Mouse (Mus musculus): Measurements from ENCODE around the gene Gm44596. TPM values are rescaled to one million over a fixed set of nuclear protein-coding genes. Genes with fewer than 3 reads are reported as not detected.

The Gm44596 gene
- total RNA-seq, 2 experiments from 2014 or later, result not detected

DNA sequence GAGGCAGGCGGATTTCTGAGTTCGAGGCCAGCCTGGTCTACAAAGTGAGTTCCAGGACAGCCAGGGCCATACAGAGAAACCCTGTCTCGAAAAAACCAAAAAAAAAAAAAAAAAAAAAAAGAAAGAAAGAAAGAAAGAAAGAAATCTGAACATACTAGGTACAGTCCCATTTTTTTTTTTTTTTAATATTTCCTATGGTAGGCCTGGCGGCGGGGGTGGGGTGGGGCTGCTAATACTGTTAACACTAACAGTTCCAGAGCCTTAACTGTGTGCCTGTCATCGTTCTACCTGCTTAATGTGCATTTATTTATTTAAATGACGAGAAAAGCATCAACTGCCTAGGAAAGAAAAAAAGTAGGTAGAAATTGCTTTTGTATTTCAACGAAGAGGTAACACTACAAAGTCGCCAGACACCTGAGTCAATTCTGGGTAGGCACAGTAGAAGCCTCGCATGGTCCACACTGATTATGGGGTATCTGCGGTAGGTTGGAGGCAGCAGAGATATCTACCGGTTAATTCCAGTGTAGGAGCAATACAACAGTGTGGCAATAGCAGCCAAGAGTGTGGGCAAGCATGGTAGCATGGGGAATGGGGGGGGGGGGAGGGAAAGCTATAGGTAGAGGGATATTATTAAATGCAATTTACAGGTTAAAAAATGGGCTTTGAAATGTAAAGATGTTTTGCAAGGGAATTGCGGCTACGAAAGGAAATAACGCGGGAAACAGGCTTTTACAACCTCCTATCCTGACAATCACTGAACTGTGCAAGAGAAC lies 48.4 kb downstream of the Gm44596 start:
- intact Hi-C loops (cut with DNase I), result no loop called here
- DNase-seq, result no peak

DNA sequence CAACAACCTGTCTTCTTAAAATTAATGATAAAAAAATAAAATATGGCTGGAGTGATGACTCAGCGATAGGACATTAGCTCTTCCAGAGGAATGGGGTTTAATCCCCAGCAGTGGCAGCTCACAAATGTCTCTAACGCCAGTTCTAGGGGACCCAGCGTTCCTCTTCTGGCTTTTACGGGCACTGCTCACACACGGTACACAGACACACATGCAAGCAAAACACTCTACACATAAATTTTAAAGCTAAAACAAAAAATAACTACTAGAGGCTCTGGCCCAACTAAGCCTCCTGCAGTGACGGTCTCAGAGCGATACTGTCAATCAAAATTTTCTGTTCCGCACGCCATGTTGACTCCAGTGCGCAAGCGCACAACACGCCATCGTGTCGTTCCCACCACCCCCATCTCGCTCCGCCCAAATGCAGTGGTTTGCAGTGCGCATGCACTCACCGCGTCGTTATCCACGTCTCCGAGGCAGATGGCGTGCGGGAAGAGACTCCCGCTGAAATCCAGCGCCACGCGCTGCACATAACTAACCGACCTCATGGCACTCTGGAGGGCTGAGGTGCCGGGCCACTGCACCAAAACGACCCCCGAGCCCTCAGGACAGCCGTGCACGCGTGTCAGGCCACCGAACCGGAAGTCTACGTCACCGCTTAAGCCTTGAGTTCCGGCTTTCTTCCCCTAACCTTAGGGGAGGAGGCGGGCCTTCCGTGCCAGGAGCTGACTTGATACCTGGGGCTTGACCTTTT lies 49.1 kb downstream of the Gm44596 start, which contains the start of gene Itfg2:
TSS of gene Itfg2 (minus strand) at position 663 of the 751 bp plus-strand sequence.
- peak; percentile 94 to 97 for DNase-seq
- intact Hi-C loops (cut with DNase I), result no loop called here

DNA sequence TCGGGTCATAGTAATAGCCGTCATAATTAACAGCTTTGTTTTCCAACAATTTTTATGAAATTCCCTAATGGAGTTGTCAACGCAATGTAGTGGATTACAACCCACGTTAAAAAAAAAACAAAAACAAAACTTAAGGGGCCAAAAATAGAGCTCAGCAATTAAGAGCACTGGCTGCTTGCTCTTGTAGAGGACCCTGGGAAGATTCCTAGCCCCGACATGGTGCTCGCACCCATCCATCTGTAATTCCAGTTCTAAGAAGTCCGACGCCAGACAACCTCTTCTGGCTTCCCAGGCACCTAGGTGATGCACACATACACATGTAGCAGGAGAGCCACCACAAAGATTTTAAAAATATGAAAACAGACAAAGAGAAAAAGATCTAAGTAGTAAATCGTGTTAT lies 49.7 kb downstream of the Gm44596 start:
- DNase-seq, result no peak
- intact Hi-C loops (cut with DNase I), result no loop called here

DNA sequence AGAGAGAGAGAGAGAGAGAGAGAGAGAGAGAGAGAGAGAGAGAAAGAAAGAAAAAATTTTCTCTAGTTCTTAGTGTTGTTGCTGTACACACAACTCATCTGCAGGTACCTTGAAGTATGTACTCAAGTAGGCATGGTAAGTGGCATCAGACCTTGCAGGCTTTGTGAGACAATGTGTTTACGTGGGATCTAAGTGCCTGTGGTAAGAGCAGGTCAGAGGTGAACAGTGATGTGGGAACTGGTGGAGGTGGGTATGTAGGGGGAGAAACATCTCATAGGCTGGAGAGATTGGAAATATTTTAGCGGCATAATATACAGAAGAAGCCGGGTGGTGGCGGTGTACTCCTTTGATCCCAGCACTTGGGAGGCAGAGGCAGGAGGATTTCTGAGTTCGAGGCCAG lies 52.3 kb downstream of the Gm44596 start:
- no peak for DNase-seq
- intact Hi-C loops (cut with DNase I), result no loop called here

DNA sequence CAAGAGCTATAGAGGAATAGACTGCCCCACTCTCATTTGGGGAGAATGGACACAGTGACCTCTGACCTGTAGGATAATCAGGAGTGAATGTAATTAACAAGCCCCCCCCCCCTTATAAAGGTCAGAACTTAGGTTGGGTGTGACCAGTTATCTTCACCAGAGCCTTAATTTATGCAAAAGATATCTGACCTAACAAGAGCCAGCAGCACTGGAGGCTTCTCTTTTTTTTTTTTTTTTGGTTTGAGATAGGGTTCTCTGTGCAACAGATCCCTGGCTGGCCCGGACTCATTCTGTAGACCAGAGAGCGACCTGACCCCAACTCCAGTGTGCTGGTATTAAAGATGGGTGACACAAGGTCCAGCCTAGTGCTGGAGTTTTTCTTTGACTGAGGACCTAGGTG lies 54.0 kb downstream of the Gm44596 start:
- no peak for DNase-seq
- intact Hi-C loops (cut with DNase I), result no loop called here

DNA sequence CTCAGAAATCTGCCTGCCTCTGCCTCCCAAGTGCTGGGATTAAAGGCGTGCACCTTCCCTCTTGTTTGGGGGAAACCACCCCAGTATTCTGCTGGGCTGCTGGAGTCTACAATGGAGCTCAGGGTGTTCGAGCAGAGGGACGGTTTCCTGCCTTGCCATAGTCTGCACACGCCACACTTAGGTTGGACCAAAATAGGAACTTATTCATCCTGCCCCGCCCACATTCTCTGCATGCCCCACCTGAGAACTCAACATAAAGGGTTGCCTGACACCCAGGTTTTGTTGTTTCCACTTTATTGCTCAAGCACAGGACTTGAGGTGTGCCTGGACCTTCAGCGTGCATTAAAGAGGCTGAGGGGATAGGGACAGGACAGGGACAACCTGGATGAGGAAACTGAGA lies 54.5 kb downstream of the Gm44596 start:
- no peak for DNase-seq
- intact Hi-C loops (cut with DNase I), result loop anchor here (10.0 kb wide), 1 partner anchor 1325 kb away; the partner anchor contains the start of gene Tigar

DNA sequence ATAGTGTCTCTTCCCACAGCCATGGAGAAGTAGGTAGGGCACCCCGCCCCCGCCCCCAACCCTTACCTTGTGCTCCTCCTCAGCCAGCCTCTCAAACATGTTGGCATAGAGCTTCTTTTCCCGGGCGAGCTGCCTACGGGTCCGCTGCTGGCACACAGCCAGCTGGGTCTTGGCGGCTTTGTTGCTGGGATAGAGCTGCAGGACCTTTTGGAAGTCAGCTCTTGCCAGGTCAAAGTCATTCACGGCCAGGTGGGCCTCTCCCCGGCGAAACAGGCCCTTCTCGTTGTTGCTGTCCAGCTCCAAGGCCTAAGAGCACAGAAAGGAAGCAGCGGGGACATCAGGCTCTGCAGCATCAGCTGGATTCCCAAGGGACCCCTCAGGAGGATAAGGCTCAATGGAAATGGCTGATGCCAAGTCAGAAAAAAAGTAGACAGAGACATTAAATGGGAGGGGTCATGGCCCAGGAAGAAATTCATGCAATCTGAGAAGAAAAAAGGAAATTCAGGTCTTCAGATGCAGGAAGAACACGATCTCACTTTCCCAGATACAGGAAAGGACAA lies 57.1 kb downstream of the Gm44596 start:
- intact Hi-C loops (cut with DNase I), result loop anchor here (10.0 kb wide), 1 partner anchor 1328 kb away; the partner anchor contains the start of gene Tigar
- DNase-seq, result no peak

DNA sequence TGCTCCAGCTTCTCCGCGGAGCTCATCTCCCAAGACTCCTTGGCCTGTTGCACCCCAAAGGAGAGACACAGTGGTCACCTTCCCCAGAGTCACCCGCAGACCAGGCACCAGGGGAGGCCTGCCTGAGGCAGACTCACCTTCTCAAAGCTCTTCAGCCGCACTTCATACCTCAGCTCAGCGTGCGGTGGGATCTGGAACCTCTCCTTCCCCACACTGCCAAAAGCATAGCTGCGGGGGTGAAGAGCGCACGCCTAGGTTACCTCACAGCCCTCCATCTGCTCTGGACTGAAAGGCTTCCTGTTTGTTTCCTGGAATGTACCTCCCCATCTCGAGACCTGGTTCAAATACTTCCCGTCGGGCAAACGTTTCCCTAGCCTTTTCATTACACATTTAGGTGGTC lies 58.3 kb downstream of the Gm44596 start:
- no peak for DNase-seq
- intact Hi-C loops (cut with DNase I), result loop anchor here (10.0 kb wide), 1 partner anchor 1329 kb away; the partner anchor contains the start of gene Tigar

DNA sequence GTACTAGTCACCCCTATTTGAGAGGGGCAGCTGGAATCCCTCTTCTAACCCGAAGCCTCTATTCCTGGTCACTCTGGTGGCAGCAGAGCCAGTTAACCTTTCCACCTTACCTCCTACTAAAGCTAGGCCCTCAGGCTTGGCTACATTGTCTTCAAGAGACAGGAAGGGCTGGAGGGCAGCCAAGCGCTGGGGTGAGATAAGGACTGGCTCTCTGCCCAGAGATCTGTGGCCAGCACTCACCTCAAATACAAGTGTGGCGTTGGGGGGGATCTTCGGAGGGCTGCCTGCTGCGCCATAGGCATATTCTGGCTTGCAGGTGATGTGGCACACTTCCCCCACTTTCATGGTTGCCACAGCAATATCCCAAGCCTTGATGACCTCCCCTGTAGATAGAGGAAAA lies 60.2 kb downstream of the Gm44596 start:
- intact Hi-C loops (cut with DNase I), result loop anchor here (10.0 kb wide), 1 partner anchor 1331 kb away; the partner anchor contains the start of gene Tigar
- DNase-seq, result peak; percentile 51 to 53

DNA sequence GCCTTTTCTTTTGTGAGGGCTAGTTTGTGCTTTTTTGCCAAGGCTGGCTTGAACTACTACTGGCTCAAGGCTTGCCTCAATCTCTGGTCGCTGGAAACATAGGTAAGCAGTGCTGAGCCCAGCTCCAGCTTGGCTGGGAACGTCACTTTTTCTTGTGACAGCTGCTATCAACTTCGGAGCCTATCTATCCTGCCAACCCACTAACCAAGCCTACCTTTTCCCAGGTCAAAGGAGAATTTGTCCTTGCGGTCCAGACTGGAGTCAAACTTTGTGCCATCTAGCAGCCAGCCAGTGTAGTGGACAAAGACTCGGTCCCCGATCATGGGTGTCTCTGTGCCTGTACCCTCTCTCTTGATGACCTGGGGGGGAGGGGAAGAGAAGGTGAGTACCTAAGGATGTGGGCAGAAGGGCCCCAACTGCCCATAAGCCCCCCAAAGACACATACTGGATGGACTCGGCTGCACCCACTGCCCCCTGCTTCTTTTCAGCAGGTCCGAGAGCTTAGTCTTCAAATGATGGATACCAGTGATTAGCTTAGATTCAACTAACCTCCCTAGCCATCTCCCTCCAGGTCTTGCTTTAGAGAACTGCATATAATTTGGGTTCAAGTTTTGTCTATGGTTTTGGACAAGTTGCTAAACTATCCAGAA lies 61.2 kb downstream of the Gm44596 start:
- DNase-seq, result no peak
- intact Hi-C loops (cut with DNase I), result loop anchor here (10.0 kb wide), 1 partner anchor 1332 kb away; the partner anchor contains the start of gene Tigar

DNA sequence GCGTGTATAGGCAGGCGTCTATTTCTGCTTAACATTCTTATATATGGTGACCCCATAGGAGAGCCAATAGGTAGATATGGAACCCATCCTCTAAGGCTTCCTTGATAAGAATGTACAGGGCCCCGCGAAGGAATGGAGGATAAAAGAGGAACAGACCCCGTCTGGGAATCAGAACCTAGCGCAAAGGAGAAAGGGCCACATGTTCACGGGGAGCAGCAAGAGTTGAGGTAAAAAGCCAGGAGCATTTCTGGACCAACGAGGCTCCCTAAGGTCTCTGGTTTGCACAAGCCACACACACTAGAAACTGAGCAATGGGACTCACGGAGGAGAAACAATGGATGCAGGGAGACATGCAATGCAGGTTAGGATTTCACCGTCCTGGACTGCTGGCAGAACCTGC lies 62.0 kb downstream of the Gm44596 start:
- DNase-seq, result no peak
- intact Hi-C loops (cut with DNase I), result loop anchor here (10.0 kb wide), 1 partner anchor 1332 kb away; the partner anchor contains the start of gene Tigar

DNA sequence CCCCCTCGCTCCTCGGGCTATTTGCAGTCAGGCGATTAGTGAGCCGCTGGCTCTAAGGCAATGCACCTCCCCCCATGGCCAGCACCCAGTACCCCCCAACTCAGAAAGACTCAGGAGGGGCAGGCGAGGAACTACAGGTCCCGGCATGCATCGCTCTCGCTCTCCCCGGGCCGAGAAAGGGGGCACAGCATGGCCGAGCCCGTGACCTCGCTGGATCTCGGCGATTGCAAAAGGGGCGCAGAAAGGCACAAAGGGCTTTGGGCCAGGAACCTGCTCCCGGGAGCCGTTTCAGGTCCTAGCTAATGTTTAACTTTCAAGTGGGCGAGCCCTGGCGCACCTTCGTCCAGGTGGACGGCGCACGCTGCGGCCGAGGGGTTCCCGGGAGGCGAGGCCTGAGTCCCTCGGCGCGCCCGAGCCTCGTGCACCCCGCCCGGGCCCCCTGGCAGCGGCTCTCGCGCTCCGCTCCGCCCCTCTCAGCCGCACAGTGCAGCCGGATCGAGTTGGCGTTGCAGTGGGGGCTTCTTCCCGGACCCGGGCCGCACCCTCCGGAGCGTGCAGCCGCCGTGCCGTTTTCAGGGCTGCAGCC lies 62.5 kb downstream of the Gm44596 start:
- intact Hi-C loops (cut with DNase I), result loop anchor here (10.0 kb wide), 1 partner anchor 1333 kb away; the partner anchor contains the start of gene Tigar
- DNase-seq, result peak; percentile 37 to 54

DNA sequence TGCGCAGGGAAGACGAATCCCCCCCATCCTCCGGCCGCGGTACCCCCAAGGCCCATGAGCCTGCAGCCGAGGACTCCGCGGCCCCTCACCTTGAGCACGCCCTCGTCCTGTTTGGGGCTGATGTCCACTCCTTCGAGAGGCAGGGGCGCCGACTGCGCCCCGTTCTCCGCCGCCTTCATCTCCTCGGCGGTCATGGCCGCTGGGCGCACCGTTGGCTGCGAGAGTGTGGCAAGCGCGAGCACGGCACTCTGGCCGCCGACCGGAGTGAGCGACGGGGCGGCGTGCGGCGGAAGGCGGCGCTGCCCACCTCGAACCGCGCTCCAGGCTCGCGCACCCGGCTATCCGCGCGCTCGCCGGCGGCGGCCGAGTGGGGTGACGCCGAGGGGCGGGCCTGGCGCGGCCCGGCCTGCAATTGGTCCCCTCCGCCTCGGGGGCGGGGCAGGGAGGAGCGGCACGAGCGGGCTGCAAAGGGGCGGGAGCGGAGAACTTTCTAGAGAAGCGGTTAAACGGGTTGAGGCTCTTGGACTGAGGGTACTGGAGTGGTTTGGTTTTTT lies 63.1 kb downstream of the Gm44596 start, which contains the start of gene Fkbp4:
TSS of gene Fkbp4 (minus strand) at position 361 of the 554 bp plus-strand sequence.
- intact Hi-C loops (cut with DNase I), result loop anchor here (10.0 kb wide), 1 partner anchor 1334 kb away; the partner anchor contains the start of gene Tigar
- DNase-seq, result peak; percentile 85 to 90

DNA sequence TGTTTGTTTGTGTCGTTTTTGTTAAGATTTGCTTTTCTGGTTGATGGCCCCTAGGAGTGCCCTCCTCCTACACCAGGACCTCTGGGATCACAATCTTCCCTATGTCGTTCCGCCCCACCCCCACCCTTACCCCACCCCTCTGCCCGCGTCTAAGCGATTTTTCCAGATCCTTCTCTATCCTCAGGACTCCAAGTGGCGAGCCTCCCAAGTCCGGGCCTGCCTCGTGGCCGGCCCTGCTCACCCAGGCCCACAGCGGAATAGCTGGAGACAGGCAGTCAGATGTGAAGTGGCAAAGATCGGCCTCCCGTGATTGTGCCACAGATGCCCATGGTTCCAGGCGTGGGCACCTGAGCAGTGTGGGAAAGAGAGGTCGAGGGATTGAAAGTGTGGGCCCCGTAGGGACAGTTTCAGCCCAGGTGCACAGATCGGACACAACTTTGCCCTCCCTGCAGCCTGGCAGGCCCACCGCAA lies 63.6 kb downstream of the Gm44596 start:
- intact Hi-C loops (cut with DNase I), result loop anchor here (10.0 kb wide), 1 partner anchor 1334 kb away; the partner anchor contains the start of gene Tigar
- DNase-seq, result no peak

DNA sequence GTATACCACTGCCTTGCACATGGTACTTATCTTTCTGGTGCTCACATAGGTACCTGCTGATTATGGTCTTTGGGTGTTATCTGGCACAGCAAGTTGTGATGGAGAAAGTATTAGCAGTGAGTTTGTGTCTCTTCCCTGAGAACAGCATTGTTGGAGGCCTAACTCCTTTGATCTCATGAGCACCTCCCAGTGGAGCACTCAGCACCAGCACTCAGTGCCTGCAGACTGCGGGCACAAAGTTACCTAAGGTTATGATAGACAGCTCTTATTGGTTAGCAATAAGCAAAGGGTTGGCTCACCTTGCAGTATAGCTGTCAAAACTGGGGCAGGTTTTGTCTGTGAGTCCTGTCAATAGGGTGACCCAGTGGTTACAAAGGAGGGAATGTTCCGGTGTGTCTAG lies 64.9 kb downstream of the Gm44596 start:
- intact Hi-C loops (cut with DNase I), result loop anchor here (10.0 kb wide), 1 partner anchor 395 kb away; no protein-coding TSS in a partner anchor
- DNase-seq, result no peak

DNA sequence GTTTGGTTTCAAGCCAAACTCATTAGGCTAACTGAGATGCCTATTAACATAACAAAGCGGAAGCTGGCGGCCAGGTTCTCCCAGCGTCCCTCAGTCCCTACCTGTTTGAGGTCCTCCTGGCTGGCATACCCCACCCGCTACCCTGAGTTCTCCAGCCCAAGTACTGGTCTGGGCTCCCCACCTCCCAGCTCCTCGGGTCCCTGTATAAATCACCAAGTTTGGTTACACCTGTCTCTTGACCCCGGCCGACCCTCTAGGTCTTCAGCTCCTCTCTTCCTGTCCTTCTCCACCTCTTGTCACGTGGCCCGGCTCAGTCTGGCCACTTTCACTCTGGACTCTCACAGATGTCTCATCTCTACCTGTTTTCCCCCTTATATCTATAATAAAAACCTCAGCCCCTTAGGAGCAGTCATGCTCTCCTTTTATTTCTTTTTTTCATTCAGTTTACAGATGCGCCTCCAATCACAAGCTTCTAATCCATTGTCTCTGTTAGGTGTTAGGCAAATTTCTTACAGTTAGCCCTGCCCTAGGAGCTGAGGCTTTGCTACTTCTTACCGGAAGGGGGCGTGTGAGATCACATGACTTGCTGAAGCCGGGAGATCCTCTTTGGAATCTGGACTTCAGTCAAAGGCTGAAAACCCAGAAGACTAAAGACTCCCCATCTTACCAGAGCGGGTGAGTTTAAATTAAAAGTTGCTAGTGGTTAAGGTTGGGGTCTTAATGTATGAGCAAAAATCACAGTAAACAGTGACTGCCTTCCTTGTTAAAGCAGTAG lies 70.6 kb downstream of the Gm44596 start:
- intact Hi-C loops (cut with DNase I), result loop anchor here (1.0 to 10.0 kb wide), 2 partner anchors 34 to 389 kb away; no protein-coding TSS in a partner anchor

DNA sequence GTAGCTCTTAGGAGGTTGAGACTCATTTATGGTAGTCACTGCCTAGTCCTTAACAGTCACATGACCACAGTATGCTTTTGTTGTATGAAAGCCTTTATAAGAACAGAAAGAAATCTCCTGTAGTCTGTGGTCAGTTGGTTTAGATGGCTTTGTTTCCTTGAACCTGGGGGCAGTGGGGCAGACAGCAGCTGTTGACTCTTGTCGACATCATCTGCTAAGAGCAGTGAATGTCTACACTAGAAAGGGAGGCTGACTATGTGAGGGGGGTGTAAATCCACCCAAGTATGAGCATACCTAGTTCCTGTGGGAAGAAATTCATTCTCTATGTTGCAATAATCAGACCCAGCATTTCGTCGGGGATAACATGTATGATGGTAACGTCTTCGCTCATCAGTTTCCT lies 71.8 kb downstream of the Gm44596 start:
- no peak for DNase-seq
- intact Hi-C loops (cut with DNase I), result loop anchor here (10.0 kb wide), 1 partner anchor 388 kb away; no protein-coding TSS in a partner anchor

More for the DNA sequence above, 70.6 kb downstream of the Gm44596 start:
- peak in 1 of 2 experiments; percentile 43 for DNase-seq
